Mouse (Mus musculus) lung, embryonic 16.5 days (tissue): ENCODE measurements around the gene Bad. TPM values are rescaled to one million over a fixed set of nuclear protein-coding genes. Genes with fewer than 3 reads are reported as not detected.

ENCODE experiments used
- ATAC-seq: fragments of 200-750 bp; cut with Nextera tagmentation; 2 replicates; pipeline ENCODE4 v1.8.0; 2017; ENCODE audit warnings: low read depth, mild to moderate bottlenecking, moderate library complexity
- H3K27ac ChIP-seq: fragments of 300-500 bp; sonication (generic); 2 replicates; pipeline ENCODE4 v1.5.1; 2014; ENCODE audit warnings: mild to moderate bottlenecking, control low read depth, low read length
- H3K27me3 ChIP-seq: fragments of 300-500 bp; sonication (generic); 2 replicates; pipeline ENCODE4 v1.6.1; 2014; ENCODE audit warnings: low read depth, low read length, mixed read lengths; ENCODE audit not compliant: control insufficient read depth, insufficient read depth
- H3K36me3 ChIP-seq: fragments of 300-500 bp; sonication (generic); 2 replicates; pipeline ENCODE4 v1.6.1; 2014; ENCODE audit warnings: low read length; ENCODE audit not compliant: control insufficient read depth, insufficient read depth
- H3K4me1 ChIP-seq: fragments of 300-500 bp; sonication (generic); replicated peaks from 2 replicates; pipeline ENCODE4 v1.6.1; 2014; ENCODE audit warnings: low read length, mixed read lengths; ENCODE audit not compliant: control insufficient read depth, insufficient read depth
- H3K4me2 ChIP-seq: fragments of 300-500 bp; sonication (generic); 2 replicates; pipeline ENCODE4 v1.6.1; 2014; ENCODE audit warnings: low read depth, low read length, control low read depth
- H3K4me3 ChIP-seq: fragments of 300-500 bp; sonication (generic); 2 replicates; pipeline ENCODE4 v1.5.1; 2014; ENCODE audit warnings: mild to moderate bottlenecking, low read length, control low read depth
- H3K9ac ChIP-seq: fragments of 300-500 bp; sonication (generic); 2 replicates; pipeline ENCODE4 v1.6.1; 2014; ENCODE audit warnings: low read length, control low read depth
- H3K9me3 ChIP-seq: fragments of 300-500 bp; sonication (generic); 2 replicates; pipeline ENCODE4 v1.6.1; 2016; ENCODE audit warnings: low read length; ENCODE audit not compliant: control insufficient read depth
- WGBS: fragments of 180-500 bp; shearing (Covaris S2); extraction: QIAGEN DNeasy Blood & Tissue Kit; methylation state at CpG from one replicate; pipeline ENCODE4 v1.1.7; 2014; 5-methylcytosine and 5-hydroxymethylcytosine counted together
- polyA plus RNA-seq: library from polyadenylated mRNA; unstranded; fragments of >200 nt; fragmentation: Nextera tagmentation; extraction: Ambion mirVana; gene quantifications from 2 replicates; pipeline ENCODE4 v1.2.1, GENCODE M21; 2015

Bad gene
- polyA plus RNA-seq, 1 experiment from 2014 or later: 82.5 TPM

GRCm38 (mm10) chr19:6951381-6951968, 9.8 kb downstream of the Bad start:
- peaks cover 16% of the 10 kb centered on the region for H3K36me3 ChIP-seq
- peak overlapping the region; percentile 84 for H3K9ac ChIP-seq
- peak overlapping the region; percentile 99 for H3K27ac ChIP-seq
- H3K27me3 ChIP-seq: no peaks in the 10 kb centered on the region
- peak overlapping the region; percentile 68 for H3K4me3 ChIP-seq
- peaks cover 21% of the 10 kb centered on the region for H3K4me1 ChIP-seq
- peak overlapping the region; percentile 88 for H3K4me2 ChIP-seq
- no peaks in the 10 kb centered on the region for H3K9me3 ChIP-seq
- under 1% methylated on average over 35 of the region's 35 CpGs for WGBS
- peak; percentile 86 for ATAC-seq

- Histone ChIP-seq H3K4me1 (peaks cover 21% of the 10 kb centered on the region), H3K4me2 (peak overlapping the region; percentile 88), H3K4me3 (peak overlapping the region; percentile 68), H3K9me3 (no peaks in the 10 kb centered on the region), H3K27me3 (no peaks in the 10 kb centered on the region), H3K27ac (peak overlapping the region; percentile 99), H3K9ac (peak overlapping the region; percentile 84), H3K36me3 (peaks cover 21% of the 10 kb centered on the region)
- ATAC-seq: peak; percentile 71
- WGBS: under 1% methylated on average over 31 of the region's 31 CpGs
Measured at GRCm38 (mm10) chr19:6951994-6952711, 10.5 kb downstream of the Bad start.

- Histone ChIP-seq H3K27ac (peak overlapping the region; percentile 99), H3K4me1 (peaks cover 21% of the 10 kb centered on the region), H3K9me3 (no peaks in the 10 kb centered on the region), H3K9ac (peak overlapping the region; percentile 84), H3K4me3 (peak overlapping the region; percentile 68), H3K4me2 (peak overlapping the region; percentile 88), H3K36me3 (peaks cover 21% of the 10 kb centered on the region), H3K27me3 (no peaks in the 10 kb centered on the region)
- peak; percentile 13 for ATAC-seq
- 1% methylated on average over 3 of the region's 3 CpGs for WGBS
Measured at GRCm38 (mm10) chr19:6952712-6953037, 11.0 kb downstream of the Bad start.

- 48% methylated on average over 9 of the region's 9 CpGs for WGBS
- no peak overlapping the region for H3K9ac ChIP-seq
- H3K9me3 ChIP-seq: no peaks in the 10 kb centered on the region
- no peak for ATAC-seq
- no peak overlapping the region for H3K4me2 ChIP-seq
- H3K4me1 ChIP-seq: peaks cover 21% of the 10 kb centered on the region
- no peak overlapping the region for H3K4me3 ChIP-seq
- H3K27ac ChIP-seq: no peak overlapping the region
- H3K27me3 ChIP-seq: no peaks in the 10 kb centered on the region
- H3K36me3 ChIP-seq: peaks cover 34% of the 10 kb centered on the region
Measured at GRCm38 (mm10) chr19:6954046-6954445, 12.4 kb downstream of the Bad start.

- Histone ChIP-seq H3K9ac (no peak overlapping the region), H3K27ac (no peak overlapping the region)
Measured at GRCm38 (mm10) chr19:6955424-6955823, 13.8 kb downstream of the Bad start.

GRCm38 (mm10) chr19:6956461-6956860, 14.8 kb downstream of the Bad start:
- Histone ChIP-seq H3K9me3 (no peaks in the 10 kb centered on the region), H3K9ac (no peak overlapping the region), H3K36me3 (peaks cover 46% of the 10 kb centered on the region), H3K4me2 (no peak overlapping the region), H3K27me3 (no peaks in the 10 kb centered on the region), H3K4me1 (peaks cover 14% of the 10 kb centered on the region), H3K27ac (no peak overlapping the region), H3K4me3 (no peak overlapping the region)
- ATAC-seq: no peak
- WGBS: 87% methylated on average over 10 of the region's 10 CpGs

More at GRCm38 (mm10) chr19:6955424-6955823, 13.8 kb downstream of the Bad start:
- no peak overlapping the region for H3K4me2 ChIP-seq
- ATAC-seq: no peak
- no peak overlapping the region for H3K4me3 ChIP-seq
- H3K9me3 ChIP-seq: no peaks in the 10 kb centered on the region
- no peaks in the 10 kb centered on the region for H3K27me3 ChIP-seq
- peaks cover 14% of the 10 kb centered on the region for H3K4me1 ChIP-seq
- 69% methylated on average over 7 of the region's 7 CpGs for WGBS
- H3K36me3 ChIP-seq: peaks cover 46% of the 10 kb centered on the region

- Histone ChIP-seq H3K9ac (peak overlapping the region; percentile 87), H3K4me2 (peak overlapping the region; percentile 79), H3K4me3 (peak overlapping the region; percentile 77), H3K27ac (peak overlapping the region; percentile 30; the same call in 1 of the 2 replicates), H3K9me3 (no peaks in the 10 kb centered on the region), H3K27me3 (no peaks in the 10 kb centered on the region), H3K4me1 (peaks cover 21% of the 10 kb centered on the region), H3K36me3 (peaks cover 20% of the 10 kb centered on the region)
- peak; percentile 10 for ATAC-seq
- WGBS: 5% methylated on average over 15 of the region's 15 CpGs
Measured at GRCm38 (mm10) chr19:6968491-6969271, 27.0 kb downstream of the Bad start.

- Histone ChIP-seq H3K9ac (peak overlapping the region; percentile 87), H3K4me1 (peaks cover 24% of the 10 kb centered on the region), H3K36me3 (peaks cover 18% of the 10 kb centered on the region), H3K4me2 (peak overlapping the region; percentile 79), H3K4me3 (peak overlapping the region; percentile 77), H3K27ac (0 out of 2 replicates have a peak overlapping the region, but pooled peaks have one; percentile 43), H3K9me3 (no peaks in the 10 kb centered on the region), H3K27me3 (no peaks in the 10 kb centered on the region)
- ATAC-seq: no peak; the same call in 1 of the 2 replicates
- 0% methylated on average over 20 of the region's 20 CpGs for WGBS
Measured at GRCm38 (mm10) chr19:6969291-6969664, 27.6 kb downstream of the Bad start.
